Mouse (Mus musculus): ENCODE measurements around the gene Ass1.

DNA sequence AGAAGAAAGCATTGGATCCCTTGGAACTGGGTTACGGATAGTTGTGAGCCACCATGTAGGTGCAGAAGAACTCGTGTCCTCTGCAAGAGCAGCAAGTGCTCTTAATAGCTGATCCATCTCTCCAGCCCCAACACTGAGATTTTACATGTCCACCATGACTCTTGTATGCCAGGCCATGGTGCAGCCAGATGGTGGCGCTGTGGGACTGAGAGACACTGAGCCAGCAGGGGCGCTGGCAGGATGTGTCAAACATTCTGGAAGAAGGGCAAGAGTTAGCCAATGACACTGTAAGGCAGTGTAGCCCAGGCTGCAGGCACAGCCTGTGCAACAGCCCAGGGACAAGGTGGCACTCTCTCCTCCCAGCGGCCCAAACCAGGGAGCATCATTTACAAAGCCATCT lies 14.2 kb downstream of the Ass1 start:
- TF ChIP-seq CTCF (IDR thresholded peaks at IDR 0.05), result peak; percentile 75
- TF ChIP-seq POLR2A (IDR thresholded peaks at IDR 0.05; ENCODE audit: insufficient read depth, low read depth, low read length), result no peak

Measured in heart, adult 2 months (tissue).